Mouse (Mus musculus): ENCODE results near the gene Ldlrap1. TPM values are rescaled to one million over a fixed set of nuclear protein-coding genes. Genes with fewer than 3 reads are reported as not detected.

Ldlrap1 gene
- total and polyA plus RNA-seq, 3 experiments = 1.4 to 3.7 (median 2.2) TPM

DNA sequence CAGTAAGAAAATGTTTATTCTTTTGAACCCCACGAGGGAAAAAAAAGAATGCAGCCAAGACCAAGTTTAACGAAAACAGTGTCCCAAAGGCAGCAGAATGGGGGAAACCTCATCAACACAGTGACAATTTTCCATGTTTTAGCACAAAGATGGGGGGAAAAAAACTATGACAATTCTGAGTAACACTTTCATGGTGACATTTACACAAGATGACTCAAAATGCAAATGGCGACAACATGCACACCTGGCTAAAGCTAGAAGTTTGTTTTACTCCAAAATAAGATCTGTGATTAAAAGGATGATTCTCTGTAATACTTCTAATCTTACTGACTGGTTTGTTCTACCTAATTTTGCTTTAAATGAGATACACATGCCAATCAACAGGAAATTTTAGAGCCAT is 34.9 kb upstream of the Ldlrap1 start:
- Histone ChIP-seq H3K9me3 (replicated peaks; ENCODE audit: low read length) (no peaks in the 10 kb centered on the region), H3K79me2 (replicated peaks; ENCODE audit: control insufficient read depth, extremely low read depth, insufficient read depth, poor library complexity, severe bottlenecking) (no peaks in the 10 kb centered on the region), H3K4me2 (ENCODE audit: insufficient read depth, low read depth, poor library complexity, severe bottlenecking) (no peak overlapping the region), H3K4me1 (ENCODE audit: control insufficient read depth in 1 of 2, insufficient read depth in 2 of 2) (no peaks in the 10 kb centered on the region), H3K36me3 (replicated peaks in 1 of 2; ENCODE audit: control insufficient read depth in 1 of 2, insufficient read depth in 1 of 2, low read length in 1 of 2) (peaks cover 31 to 61% of the 10 kb centered on the region in 2 experiments), H3K27ac (ENCODE audit: insufficient read depth, low read depth) (no peak overlapping the region), H3K9ac (ENCODE audit: insufficient read depth, low read depth) (no peak overlapping the region), H3K27me3 (replicated peaks) (no peaks in the 10 kb centered on the region), H3K4me3 (replicated peaks in 1 of 3; ENCODE audit: low read depth in 2 of 3, low read length in 2 of 3, poor library complexity in 1 of 3) (no peak overlapping the region)
- dilution Hi-C loops (cut with MboI; ENCODE audit: extremely low pct_ligation_motif_present, extremely low pct_unique_long_range_greater_than_20kb, low sequenced_read_pairs) = no loop called here
- in situ Hi-C loops (cut with MboI; ENCODE audit: low pct_ligation_motif_present, low pct_unique_long_range_greater_than_20kb, low sequenced_read_pairs) = loop anchor here (10.0 kb wide), 1 partner anchor 72 kb away; no protein-coding TSS in a partner anchor
- no peak for DNase-seq (ENCODE audit: extremely low read depth)
- TF ChIP-seq ZNF384 (IDR thresholded peaks at IDR 0.05; ENCODE audit: low read depth, low read length) (no peak), EP300 (IDR thresholded peaks at IDR 0.05; ENCODE audit: low read length) (peak; percentile 66), SIN3A (IDR thresholded peaks at IDR 0.05; ENCODE audit: low read length) (0 out of 2 replicates have a peak, but pooled peaks have one; percentile 22), IRF4 (IDR thresholded peaks at IDR 0.05; ENCODE audit: low read depth, low read length) (peak; percentile 65), JUND (conservative IDR thresholded peaks at IDR 0.05; ENCODE audit: low read depth, low read length) (peak; percentile 64), ETS1 (conservative IDR thresholded peaks at IDR 0.05; ENCODE audit: low read depth, low read length) (peak; percentile 21; the same call in 1 of the 2 replicates), ZC3H11A (IDR thresholded peaks at IDR 0.05; ENCODE audit: low read depth, low read length) (no peak)

DNA sequence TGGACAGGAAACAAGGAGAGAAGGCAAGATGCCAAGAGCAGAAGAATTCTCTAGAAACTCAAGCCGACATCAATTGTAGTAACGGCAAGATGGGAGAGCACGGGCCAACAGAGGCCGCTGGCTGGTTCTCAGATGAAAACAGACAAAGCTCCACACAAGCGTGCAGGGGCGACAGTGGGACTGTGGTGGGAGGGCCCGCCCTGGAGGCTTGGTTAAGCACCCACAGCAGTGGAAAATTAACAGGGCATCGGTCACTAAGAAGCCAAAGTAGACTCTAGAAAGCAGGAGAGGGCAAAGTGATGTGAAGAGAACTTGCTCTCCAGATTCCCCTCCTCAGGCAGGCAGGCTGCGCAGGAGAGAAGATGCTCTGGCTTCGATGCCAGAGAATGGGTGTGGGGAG is 34.3 kb upstream of the Ldlrap1 start:
- Histone ChIP-seq H3K27me3 (replicated peaks) (no peaks in the 10 kb centered on the region), H3K9me3 (replicated peaks; ENCODE audit: low read length) (no peaks in the 10 kb centered on the region), H3K4me3 (replicated peaks in 1 of 3; ENCODE audit: low read depth in 2 of 3, low read length in 2 of 3, poor library complexity in 1 of 3) (no peak overlapping the region), H3K27ac (ENCODE audit: insufficient read depth, low read depth) (no peak overlapping the region), H3K4me2 (ENCODE audit: insufficient read depth, low read depth, poor library complexity, severe bottlenecking) (no peak overlapping the region), H3K4me1 (ENCODE audit: control insufficient read depth in 1 of 2, insufficient read depth in 2 of 2) (peaks cover 0 to 5% of the 10 kb centered on the region in 2 experiments; a peak in 1 of 4 replicates), H3K9ac (ENCODE audit: insufficient read depth, low read depth) (no peak overlapping the region), H3K79me2 (replicated peaks; ENCODE audit: control insufficient read depth, extremely low read depth, insufficient read depth, poor library complexity, severe bottlenecking) (no peaks in the 10 kb centered on the region), H3K36me3 (replicated peaks in 1 of 2; ENCODE audit: control insufficient read depth in 1 of 2, insufficient read depth in 1 of 2, low read length in 1 of 2) (peaks cover 31 to 60% of the 10 kb centered on the region in 2 experiments)
- dilution Hi-C loops (cut with MboI; ENCODE audit: extremely low pct_ligation_motif_present, extremely low pct_unique_long_range_greater_than_20kb, low sequenced_read_pairs) = no loop called here
- in situ Hi-C loops (cut with MboI; ENCODE audit: low pct_ligation_motif_present, low pct_unique_long_range_greater_than_20kb, low sequenced_read_pairs) = loop anchor here (10.0 kb wide), 1 partner anchor 73 kb away; no protein-coding TSS in a partner anchor
- no peak for DNase-seq (ENCODE audit: extremely low read depth)
- TF ChIP-seq IRF4 (IDR thresholded peaks at IDR 0.05; ENCODE audit: low read depth, low read length) (no peak), PAX5 (IDR thresholded peaks at IDR 0.05; ENCODE audit: low read length) (no peak), ZNF384 (IDR thresholded peaks at IDR 0.05; ENCODE audit: low read depth, low read length) (no peak), ZKSCAN1 (IDR thresholded peaks at IDR 0.05; ENCODE audit: borderline replicate concordance, low read depth, low read length) (no peak), UBTF (IDR thresholded peaks at IDR 0.05; ENCODE audit: low read depth, low read length) (no peak), ETS1 (conservative IDR thresholded peaks at IDR 0.05; ENCODE audit: low read depth, low read length) (no peak), USF2 (conservative IDR thresholded peaks at IDR 0.05; ENCODE audit: low read depth, low read length) (no peak), GABPA (IDR thresholded peaks at IDR 0.05; ENCODE audit: insufficient replicate concordance, low read depth, low read length) (no peak), ZC3H11A (IDR thresholded peaks at IDR 0.05; ENCODE audit: low read depth, low read length) (no peak), POLR2A (IDR thresholded peaks at IDR 0.05; ENCODE audit: low read depth, low read length) (no peak), JUN (IDR thresholded peaks at IDR 0.05; ENCODE audit: insufficient read depth, low read depth, low read length) (no peak), SIN3A (IDR thresholded peaks at IDR 0.05; ENCODE audit: low read length) (no peak)

Measured in CH12.LX (cell line).